Mouse (Mus musculus): ENCODE data around the gene Tceanc2.

GRCm38 (mm10) chr4:107178830-107179490 is at the start of gene Tceanc2:
- no peak for TF ChIP-seq GATA1 (IDR thresholded peaks at IDR 0.05; ENCODE audit: borderline replicate concordance, low read length)
- TF ChIP-seq CTCF (IDR thresholded peaks at IDR 0.05; ENCODE audit: low read depth, low read length), result no peak

All from G1E (cell line).